Mouse (Mus musculus) adrenal gland, adult 18-20 months (tissue): Measurements from ENCODE around the gene Chrnd. TPM values are rescaled to one million over a fixed set of nuclear protein-coding genes. Genes with fewer than 3 reads are reported as not detected.
A peak's percentile ranks its signal among the peaks of the same experiment; 100 is the strongest.

Source experiments
- DNase-seq, 2 experiments: peaks; one replicate each; pipeline ENCODE4 v3.0.0; 2021 to 2022; ENCODE audit warnings: low spot score in 2 of 2
- long read RNA-seq, 2 experiments: library from polyadenylated mRNA; stranded (forward); transcript quantifications; one replicate each; pipeline ENCODE4 v2.0.0; 2021
- total RNA-seq, 2 experiments: library from RNA; stranded (reverse); gene quantifications; 1 replicate in 1 of 2; 2 replicates in 1 of 2; pipeline ENCODE4 v1.2.3; 2021

Gene Chrnd
- total RNA-seq = not detected
- long read RNA-seq, experiment 1 = 0 reads
- long read RNA-seq, experiment 2 = 0 reads

- DNase-seq = no peak
Observed at GRCm38 (mm10) chr1:87190429-87190828, at the start of gene Chrnd. Gene Chrnd, plus strand, starts transcription at chr1:87190607.

GRCm38 (mm10) chr1:87141550-87141949 lies 48.9 kb upstream of the Chrnd start:
- no peak for DNase-seq

GRCm38 (mm10) chr1:87142456-87142855 lies 48.0 kb upstream of the Chrnd start:
- peak; percentile 42 to 58 for DNase-seq

DNA sequence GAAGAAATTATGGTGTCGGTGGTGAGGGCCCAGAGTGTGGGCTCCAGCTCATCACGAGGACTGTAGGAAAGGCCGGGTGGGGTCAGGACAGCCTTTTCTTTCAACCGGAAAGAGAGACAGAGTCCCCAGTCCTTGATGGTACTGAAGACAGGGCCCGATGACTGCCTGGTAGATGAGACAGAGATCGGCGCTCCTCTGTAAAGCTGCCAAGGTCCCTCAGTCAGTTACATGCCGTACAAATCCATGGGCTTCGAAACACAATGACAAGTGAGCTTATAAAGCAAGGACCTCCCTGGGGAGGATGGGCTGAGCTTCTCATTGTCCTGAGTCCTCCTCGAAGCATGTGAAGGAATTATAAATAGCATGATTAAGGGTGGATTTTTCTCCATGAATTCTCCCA lies 47.3 kb upstream of the Chrnd start:
- no peak for DNase-seq

- DNase-seq = no peak
Observed at GRCm38 (mm10) chr1:87149422-87149821, 41.0 kb upstream of the Chrnd start.

DNA sequence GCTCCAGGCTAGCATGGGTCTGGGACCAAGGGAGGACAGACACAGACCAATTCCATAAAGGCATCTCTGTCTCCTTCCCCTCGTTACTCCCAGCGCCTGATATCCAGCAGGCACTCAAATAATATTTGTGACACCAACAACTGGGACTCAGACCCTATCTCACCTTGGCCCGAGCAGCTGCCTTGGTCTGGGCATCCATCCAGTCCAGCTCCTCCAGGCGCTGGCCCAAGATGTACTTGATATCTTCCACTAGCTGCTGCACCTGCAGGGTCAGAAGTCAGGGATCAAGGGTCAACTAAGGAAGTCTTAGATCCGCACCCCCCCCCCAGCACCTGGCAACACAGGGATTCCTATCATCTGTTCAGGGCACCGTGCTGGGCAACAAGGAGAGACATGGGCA lies 39.1 kb upstream of the Chrnd start:
- DNase-seq = no peak

DNA sequence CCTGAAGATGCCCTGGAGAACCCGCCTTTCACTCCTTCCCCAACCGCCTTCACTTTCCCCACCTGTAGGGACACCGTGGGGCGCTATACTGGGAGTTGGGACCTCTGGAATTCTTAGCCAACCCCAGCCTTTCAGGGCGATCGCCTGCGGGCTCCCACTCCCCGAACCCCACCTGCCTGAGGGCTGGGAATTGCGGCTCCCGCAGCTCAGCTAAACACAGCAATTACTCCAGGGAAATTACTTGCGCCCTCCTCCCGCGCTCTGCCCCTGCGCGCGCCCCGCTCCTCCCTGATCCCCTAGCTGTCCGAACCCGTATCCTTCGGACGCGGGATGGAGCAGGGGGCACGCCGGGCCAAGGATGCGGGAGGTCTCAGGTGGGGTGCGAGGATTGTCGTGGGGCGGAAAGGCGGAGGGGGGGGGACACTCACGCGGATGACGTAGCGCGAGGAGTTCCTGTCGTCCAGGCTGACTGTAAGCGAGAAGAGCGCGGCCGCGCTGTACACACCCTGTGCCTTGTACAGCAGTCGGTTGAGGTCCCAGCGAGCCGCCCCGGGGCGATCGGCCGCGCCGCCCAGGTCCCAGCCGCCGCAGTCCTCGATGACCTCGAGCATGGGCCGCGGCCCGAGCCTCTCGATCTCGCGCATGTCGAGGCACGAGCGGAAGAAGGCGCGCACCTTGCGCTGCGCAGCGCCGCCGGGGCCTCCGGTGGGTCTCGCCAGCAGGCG lies 36.5 kb upstream of the Chrnd start:
- no peak for DNase-seq

DNA sequence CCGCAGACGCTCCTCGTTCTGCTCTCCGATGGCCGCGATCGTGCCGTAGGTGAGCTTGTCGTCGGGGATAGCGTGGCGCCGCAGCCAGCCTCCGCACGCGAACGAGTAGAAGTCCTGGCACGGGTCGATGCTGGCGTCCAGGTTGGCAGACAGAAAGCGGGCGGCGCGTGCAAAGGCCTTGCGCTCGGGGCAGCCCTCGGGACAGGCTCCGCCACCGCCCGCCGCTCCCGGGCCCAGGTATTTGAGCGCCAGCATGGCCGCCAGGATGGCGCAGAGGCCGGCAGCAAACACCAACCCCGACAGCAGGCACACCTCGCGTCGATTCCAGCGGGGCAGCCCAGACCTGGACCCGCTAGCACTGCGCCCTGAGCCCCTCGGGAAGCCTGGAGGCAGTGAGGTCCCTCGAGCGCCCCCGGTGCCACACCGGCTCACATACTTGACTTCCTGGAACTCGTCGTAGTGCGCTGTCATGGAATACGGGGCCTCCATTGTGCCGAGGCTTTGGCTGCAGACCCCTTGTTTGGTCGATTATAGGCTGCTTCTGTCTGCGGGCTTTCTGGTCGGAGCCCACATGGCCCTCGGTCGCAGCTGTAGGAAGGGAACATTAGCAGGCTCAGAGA lies 35.8 kb upstream of the Chrnd start:
- DNase-seq = no peak

GRCm38 (mm10) chr1:87155531-87156198 lies 34.7 kb upstream of the Chrnd start:
- no peak for DNase-seq

DNA sequence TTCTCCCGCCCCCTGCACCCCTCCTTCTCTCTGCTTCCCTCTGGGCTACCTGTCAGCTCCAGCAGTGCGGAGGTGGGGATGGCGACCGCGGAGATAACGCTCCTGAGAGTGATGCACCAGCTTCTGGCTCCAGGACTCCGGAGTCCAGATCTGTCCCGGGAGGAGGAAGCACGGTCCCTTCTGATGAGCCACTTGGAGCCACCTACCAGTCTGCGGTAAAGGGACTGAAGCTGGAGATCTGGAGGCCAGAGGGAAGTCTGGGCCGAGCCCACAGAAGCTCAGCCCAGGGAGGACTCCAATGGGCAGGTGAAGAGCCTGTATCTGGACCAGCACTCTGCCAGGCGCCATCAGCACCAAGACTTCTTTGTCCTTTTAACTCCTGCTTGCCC lies 34.2 kb upstream of the Chrnd start, which contains the start of gene Ecel1:
Gene Ecel1, minus strand, starts transcription at position 323 of the 389 bp plus-strand sequence.
- DNase-seq = no peak

- DNase-seq = no peak
Observed at GRCm38 (mm10) chr1:87159396-87159795, 31.0 kb upstream of the Chrnd start.

DNA sequence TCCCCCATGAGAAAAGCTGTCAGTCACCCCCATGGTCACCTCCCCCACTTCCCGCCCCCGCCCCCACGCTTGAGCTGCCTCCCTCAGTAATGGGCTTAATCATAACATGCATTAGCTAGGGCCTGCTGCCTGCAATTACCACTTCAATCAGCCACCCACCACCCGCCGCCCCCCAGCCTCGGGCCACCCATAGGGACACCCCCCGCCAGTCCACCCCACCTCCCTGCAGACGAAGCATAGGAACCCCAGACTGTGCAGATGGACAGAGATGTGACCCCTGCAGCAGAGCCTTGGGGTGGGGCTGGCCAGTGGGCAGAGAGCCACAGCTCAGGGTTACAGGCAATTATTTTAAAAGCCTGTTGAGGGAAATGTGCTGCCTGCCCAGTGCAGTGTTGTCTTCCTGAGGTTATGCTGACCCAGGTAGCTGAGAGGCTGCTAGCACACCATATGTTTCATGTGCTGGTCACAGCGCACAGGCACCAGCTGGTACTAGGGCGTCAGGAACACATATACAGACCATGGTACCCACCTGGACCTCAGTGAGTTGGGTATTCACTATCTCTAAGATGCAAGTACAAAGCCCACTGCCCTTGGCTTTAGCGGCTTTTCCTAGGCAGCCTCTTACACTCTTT lies 26.1 kb upstream of the Chrnd start:
- no peak for DNase-seq

DNA sequence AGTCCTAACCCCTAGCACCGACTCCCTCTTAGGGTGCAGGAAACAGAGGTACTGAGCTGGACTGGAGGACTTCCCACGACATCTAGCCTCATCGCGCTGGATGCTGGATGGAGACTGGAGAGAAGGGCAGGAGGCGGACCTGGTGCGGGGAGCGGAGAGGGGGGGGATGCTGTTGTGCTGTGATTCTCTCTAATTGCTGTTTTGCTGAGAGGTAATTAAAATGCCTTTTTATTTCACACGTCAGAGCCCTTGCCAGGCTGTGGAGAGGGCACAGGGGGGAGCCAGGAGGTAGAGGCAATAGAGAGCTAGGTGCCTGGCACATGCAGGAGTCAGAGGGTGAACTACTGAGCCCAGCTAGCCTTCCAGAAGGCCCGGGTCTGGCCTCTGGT lies 25.6 kb upstream of the Chrnd start:
- no peak for DNase-seq

- DNase-seq = no peak
Observed at GRCm38 (mm10) chr1:87170458-87170857, 19.9 kb upstream of the Chrnd start.

- no peak for DNase-seq
Observed at GRCm38 (mm10) chr1:87171312-87171711, 19.1 kb upstream of the Chrnd start.

DNA sequence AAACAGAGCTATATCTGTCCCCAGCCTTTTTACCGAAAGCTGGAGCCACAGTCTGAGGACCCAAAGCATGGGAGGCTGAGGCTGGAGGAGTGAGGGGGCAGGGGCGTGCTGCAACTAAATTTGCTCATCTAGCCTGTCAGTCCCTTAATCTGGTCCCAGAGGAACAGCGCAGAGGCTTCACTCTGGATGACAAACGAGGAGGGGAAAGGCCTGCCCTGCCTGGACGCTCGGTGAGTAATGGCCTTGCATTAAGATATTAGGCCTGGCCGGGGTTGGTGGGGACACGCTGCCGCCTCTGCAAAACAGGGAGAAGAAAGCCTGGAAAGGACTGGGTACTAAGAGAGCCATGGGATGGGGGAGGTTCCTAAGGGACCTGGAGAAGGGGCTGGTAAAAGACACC lies 18.1 kb upstream of the Chrnd start:
- no peak for DNase-seq

GRCm38 (mm10) chr1:87174006-87174955 lies 16.1 kb upstream of the Chrnd start:
- DNase-seq = peak; percentile 69 to 74

DNA sequence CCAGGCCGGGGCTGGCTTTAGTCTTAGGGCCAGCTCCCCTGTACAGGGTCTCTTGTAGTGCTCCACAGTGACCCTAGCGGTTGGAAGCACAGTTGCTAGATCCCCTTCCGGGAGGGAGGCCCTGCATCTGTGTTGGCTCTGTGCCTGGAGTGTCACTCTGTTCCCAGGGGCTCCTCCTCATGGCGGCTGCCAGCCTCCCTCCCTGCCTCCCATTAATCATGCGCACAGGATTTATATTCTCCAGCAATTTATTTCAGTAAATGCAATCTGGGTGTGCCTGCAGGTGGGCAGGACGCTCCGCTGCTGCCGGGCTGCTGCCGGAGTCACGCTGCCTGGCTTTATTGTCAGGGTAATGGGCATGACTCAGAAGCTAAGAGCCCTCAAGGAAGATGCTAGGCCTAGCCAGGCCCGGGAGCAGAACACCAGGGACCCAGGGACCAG lies 14.5 kb upstream of the Chrnd start:
- DNase-seq = no peak

DNA sequence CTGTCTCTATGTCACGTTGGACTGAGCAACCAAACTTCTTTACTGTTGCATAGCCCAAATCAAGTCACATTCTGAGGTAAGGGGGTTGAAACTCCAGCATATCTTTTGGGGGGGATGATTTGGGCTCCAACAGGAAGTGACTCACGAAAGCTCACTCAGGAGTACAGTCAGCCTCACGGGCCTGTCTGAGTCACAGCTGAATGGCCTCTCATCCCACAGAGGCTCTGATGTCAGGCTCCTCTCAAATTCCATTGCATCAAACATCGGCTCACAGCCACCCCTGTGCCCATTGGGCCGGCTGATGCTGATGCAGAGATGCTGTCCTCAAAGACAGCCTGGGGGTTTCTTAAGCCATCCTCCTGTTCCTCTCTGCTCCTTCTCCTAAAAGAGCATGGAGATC lies 9.5 kb upstream of the Chrnd start:
- DNase-seq = peak in 1 of 2 experiments; percentile 40

DNA sequence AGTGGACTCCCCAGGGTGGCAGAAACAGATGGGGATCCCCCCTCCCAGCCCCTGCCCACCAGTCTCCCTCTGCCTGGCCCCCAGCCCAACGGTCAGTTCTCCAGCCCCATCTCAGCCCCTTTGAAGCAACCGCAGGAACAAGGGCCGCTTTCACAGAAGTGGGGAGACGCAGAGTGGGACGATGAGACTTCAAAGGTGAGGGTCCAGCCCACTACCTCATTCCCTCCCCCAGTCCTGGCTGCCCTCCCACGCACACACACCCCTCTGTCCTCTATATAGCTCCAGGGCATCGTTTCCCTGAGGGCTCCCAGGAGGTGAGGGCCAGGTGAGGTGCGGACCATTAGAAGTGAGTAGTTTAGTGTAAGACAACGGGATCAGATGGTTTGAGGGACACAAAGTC lies 7.4 kb upstream of the Chrnd start, which contains the start of gene Prss56:
Gene Prss56, plus strand, starts transcription at position 301 of the 400 bp plus-strand sequence.
- DNase-seq = no peak
